Mouse (Mus musculus): ENCODE results near the gene Idnk. TPM values are rescaled to one million over a fixed set of nuclear protein-coding genes. Genes with fewer than 3 reads are reported as not detected.

Idnk gene
- polyA plus RNA-seq, 1 experiment from 2014 or later = 43.2 TPM

DNA sequence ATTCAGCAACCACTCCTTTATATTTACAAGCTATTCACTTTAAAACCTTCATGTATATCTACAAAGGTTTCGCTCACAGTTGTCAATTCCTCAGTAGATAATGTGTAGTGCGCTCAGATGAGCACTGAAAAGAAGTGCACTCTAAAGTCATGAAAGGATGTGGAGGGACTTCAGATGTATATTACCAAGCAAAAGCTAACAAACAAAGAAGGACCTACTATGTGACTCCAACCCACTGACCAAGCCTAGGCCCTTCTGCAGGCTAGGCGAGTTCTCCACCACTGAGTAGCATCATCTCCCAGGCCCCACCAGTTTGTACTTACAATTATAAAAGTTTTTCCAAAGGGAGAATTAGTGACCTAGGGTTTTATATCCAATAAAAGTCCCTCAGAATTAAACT is 46.8 kb downstream of the Idnk start:
- peaks cover 4% of the 10 kb centered on the region; the same call in 1 of the 2 replicates for H3K4me1 ChIP-seq
- DNase-seq (ENCODE audit: low spot score) = no peak
- H3K9me3 ChIP-seq = no peaks in the 10 kb centered on the region
- no peak overlapping the region for H3K27ac ChIP-seq (replicated peaks)
- H3K4me3 ChIP-seq = no peak overlapping the region
- H3K27me3 ChIP-seq (replicated peaks; ENCODE audit: low read depth, poor library complexity, severe bottlenecking) = no peaks in the 10 kb centered on the region
- 94% methylated on average over 3 of the region's 3 CpGs for WGBS
- peaks cover 9% of the 10 kb centered on the region; the same call in 1 of the 2 replicates for H3K36me3 ChIP-seq (replicated peaks)

DNA sequence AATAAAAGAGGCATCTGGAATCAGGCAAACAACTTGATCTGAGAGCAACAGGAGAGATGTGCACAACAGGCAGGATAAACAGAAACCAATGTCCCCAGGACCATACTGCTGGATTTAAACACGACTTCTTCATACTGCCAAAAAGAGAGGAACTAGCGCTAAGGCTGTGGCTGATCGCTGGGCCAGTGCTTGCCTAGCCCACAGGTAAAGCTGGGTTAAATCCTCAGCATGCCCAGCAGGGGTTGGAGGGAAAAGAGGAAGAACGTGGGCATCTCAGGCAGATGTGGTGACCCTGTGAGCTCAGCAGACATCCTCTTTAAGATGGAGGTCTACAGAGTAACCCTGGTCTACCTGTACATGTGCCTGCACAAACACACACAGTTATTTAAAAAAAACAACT is 47.5 kb downstream of the Idnk start:
- no peaks in the 10 kb centered on the region for H3K9me3 ChIP-seq
- no peak overlapping the region for H3K27ac ChIP-seq (replicated peaks)
- 62% methylated on average over 4 of the region's 4 CpGs for WGBS
- no peaks in the 10 kb centered on the region for H3K27me3 ChIP-seq (replicated peaks; ENCODE audit: low read depth, poor library complexity, severe bottlenecking)
- no peak overlapping the region for H3K4me3 ChIP-seq
- peaks cover 9% of the 10 kb centered on the region; the same call in 1 of the 2 replicates for H3K36me3 ChIP-seq (replicated peaks)
- peaks cover 4% of the 10 kb centered on the region; the same call in 1 of the 2 replicates for H3K4me1 ChIP-seq
- DNase-seq (ENCODE audit: low spot score) = no peak

- 91% methylated on average over 4 of the region's 4 CpGs for WGBS
- H3K4me3 ChIP-seq = no peak overlapping the region
- no peaks in the 10 kb centered on the region for H3K27me3 ChIP-seq (replicated peaks; ENCODE audit: low read depth, poor library complexity, severe bottlenecking)
- H3K9me3 ChIP-seq = no peaks in the 10 kb centered on the region
- DNase-seq (ENCODE audit: low spot score) = no peak
- peaks cover 9% of the 10 kb centered on the region; the same call in 1 of the 2 replicates for H3K36me3 ChIP-seq (replicated peaks)
- peaks cover 9% of the 10 kb centered on the region for H3K4me1 ChIP-seq
- H3K27ac ChIP-seq (replicated peaks) = no peak overlapping the region
These were observed 48.6 kb downstream of the Idnk start for GRCm38 (mm10) chr13:58206084-58206483.

DNA sequence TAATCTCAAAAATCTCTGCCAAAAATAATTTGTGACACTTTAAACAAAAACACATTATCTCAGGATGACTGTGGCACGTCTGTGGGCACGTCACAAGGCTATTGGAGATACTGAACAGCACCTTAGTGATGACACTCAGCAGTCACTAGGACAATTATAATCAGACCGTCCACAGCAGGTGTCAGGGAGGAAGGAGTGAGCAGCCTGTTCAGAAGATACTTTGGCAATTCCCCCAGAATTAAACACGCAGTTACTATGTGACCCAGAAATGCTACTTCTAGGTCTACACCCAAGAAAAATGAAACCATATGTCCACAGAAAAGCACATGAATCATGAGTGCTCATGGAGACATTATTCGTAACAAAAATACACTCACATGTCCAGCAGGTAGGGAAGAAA is 53.0 kb downstream of the Idnk start:
- Histone ChIP-seq H3K9me3 (no peaks in the 10 kb centered on the region), H3K27me3 (replicated peaks; ENCODE audit: low read depth, poor library complexity, severe bottlenecking) (no peaks in the 10 kb centered on the region), H3K36me3 (replicated peaks) (peaks cover 20% of the 10 kb centered on the region; the same call in 1 of the 2 replicates), H3K4me1 (peaks cover 33% of the 10 kb centered on the region), H3K4me3 (no peak overlapping the region), H3K27ac (replicated peaks) (no peak overlapping the region)
- no peak for DNase-seq (ENCODE audit: low spot score)
- 87% methylated on average over 5 of the region's 5 CpGs for WGBS

GRCm38 (mm10) chr13:58212530-58212929 is 55.1 kb downstream of the Idnk start:
- H3K27ac ChIP-seq (replicated peaks) = no peak overlapping the region
- no peaks in the 10 kb centered on the region for H3K27me3 ChIP-seq (replicated peaks; ENCODE audit: low read depth, poor library complexity, severe bottlenecking)
- 89% methylated on average over 2 of the region's 2 CpGs for WGBS
- no peak overlapping the region for H3K4me3 ChIP-seq
- peaks cover 36% of the 10 kb centered on the region for H3K4me1 ChIP-seq
- H3K36me3 ChIP-seq (replicated peaks) = peaks cover 16% of the 10 kb centered on the region; the same call in 1 of the 2 replicates
- no peak for DNase-seq (ENCODE audit: low spot score)
- no peaks in the 10 kb centered on the region for H3K9me3 ChIP-seq

GRCm38 (mm10) chr13:58213801-58214200 is 56.4 kb downstream of the Idnk start:
- no peak for DNase-seq (ENCODE audit: low spot score)
- no peaks in the 10 kb centered on the region for H3K27me3 ChIP-seq (replicated peaks; ENCODE audit: low read depth, poor library complexity, severe bottlenecking)
- H3K27ac ChIP-seq (replicated peaks) = no peak overlapping the region
- WGBS = 79% methylated on average over 8 of the region's 8 CpGs
- no peaks in the 10 kb centered on the region for H3K9me3 ChIP-seq
- H3K4me1 ChIP-seq = peaks cover 36% of the 10 kb centered on the region
- H3K36me3 ChIP-seq (replicated peaks) = peaks cover 12% of the 10 kb centered on the region; the same call in 1 of the 2 replicates
- peak overlapping the region; percentile 94 for H3K4me3 ChIP-seq

Other genes with a start within 250 kb of the Idnk start
- gene Spock1, start 249.3 kb upstream of the Idnk start, polyA plus RNA-seq (2016; fragmentation: Nextera tagmentation; extraction: Ambion mirVana) = 2.9 and 4.0 TPM in 2 replicates
- 1.7 and 1.8 TPM in 2 replicates for gene Klhl3, start 44.1 kb upstream of the Idnk start, polyA plus RNA-seq (2016; fragmentation: Nextera tagmentation; extraction: Ambion mirVana)
- gene Hnrnpa0, start 29.1 kb upstream of the Idnk start, polyA plus RNA-seq (2016; fragmentation: Nextera tagmentation; extraction: Ambion mirVana) = 44.5 and 52.5 TPM in 2 replicates
- 135 and 144 TPM in 2 replicates for gene Ubqln1, start 58.0 kb downstream of the Idnk start, polyA plus RNA-seq (2016; fragmentation: Nextera tagmentation; extraction: Ambion mirVana)
- gene Gkap1, start 118.0 kb downstream of the Idnk start, polyA plus RNA-seq (2016; fragmentation: Nextera tagmentation; extraction: Ambion mirVana) = 17.5 and 18.4 TPM in 2 replicates
- 0.73 and 0.86 TPM in 2 replicates for gene Kif27, start 201.5 kb downstream of the Idnk start, polyA plus RNA-seq (2016; fragmentation: Nextera tagmentation; extraction: Ambion mirVana)
- gene 2210016F16Rik, start 227.6 kb downstream of the Idnk start, polyA plus RNA-seq (2016; fragmentation: Nextera tagmentation; extraction: Ambion mirVana) = 23.8 and 24.4 TPM in 2 replicates
- gene Rmi1, start 244.6 kb downstream of the Idnk start, polyA plus RNA-seq (2016; fragmentation: Nextera tagmentation; extraction: Ambion mirVana) = 27.8 and 28.1 TPM in 2 replicates
- gene Hnrnpk, start 245.7 kb downstream of the Idnk start, polyA plus RNA-seq (2016; fragmentation: Nextera tagmentation; extraction: Ambion mirVana) = 2,126 and 2,130 TPM in 2 replicates